Mouse (Mus musculus) layer of hippocampus, postnatal 14 days (tissue): ENCODE measurements around the gene Sec22a. TPM values are rescaled to one million over a fixed set of nuclear protein-coding genes. Genes with fewer than 3 reads are reported as not detected.

Experiments used
- DNase-seq, 2 experiments: peaks; one replicate each; pipeline ENCODE4 v3.0.0; 2021 to 2022; ENCODE audit warnings: low spot score in 2 of 2, mixed read lengths in 1 of 2
- total RNA-seq, 2 experiments: library from RNA; stranded (reverse); gene quantifications; 2 replicates each; pipeline ENCODE4 v1.2.3; 2021

Gene Sec22a
- total RNA-seq, 2 experiments from 2014 or later, result 18.1 to 18.5 TPM

DNA sequence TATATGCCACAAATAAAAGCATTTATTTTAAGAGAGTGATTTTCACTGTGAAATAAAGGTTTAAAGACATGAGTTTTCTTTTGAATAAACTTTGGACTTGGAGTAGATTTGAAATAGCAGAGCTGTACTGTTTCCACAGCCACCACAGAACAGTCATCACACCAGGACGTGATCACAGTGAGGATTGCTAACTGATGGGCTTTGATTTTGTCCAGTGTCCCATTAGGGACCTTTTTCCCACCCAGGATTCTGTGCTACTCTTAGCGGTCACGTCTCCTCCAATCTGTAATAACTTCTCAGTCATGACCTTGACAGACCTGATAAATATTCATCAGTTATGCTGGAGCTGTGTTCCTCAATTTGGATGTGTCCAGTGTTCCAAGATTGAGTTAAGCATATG lies 48.2 kb downstream of the Sec22a start:
- DNase-seq, result no peak

DNA sequence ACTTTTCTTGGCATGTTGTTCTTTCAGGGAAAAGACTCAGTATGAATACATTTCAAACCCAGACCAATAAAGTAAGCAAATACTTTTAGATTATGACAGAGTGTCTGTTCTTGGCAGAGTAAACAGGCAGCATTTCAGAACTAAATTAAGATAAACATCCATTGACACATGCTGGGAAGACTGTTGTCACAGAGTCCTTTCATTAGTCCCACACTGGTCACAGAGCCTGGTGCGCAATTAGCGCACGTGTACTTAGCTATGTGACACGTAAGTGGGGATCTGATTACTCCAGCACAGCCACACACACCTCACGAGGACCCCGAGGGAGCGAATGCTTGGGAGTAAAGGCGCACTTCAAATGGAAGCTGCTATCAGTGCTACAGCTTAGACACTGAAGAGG lies 52.1 kb downstream of the Sec22a start:
- peak in 1 of 2 experiments; percentile 20 for DNase-seq

DNA sequence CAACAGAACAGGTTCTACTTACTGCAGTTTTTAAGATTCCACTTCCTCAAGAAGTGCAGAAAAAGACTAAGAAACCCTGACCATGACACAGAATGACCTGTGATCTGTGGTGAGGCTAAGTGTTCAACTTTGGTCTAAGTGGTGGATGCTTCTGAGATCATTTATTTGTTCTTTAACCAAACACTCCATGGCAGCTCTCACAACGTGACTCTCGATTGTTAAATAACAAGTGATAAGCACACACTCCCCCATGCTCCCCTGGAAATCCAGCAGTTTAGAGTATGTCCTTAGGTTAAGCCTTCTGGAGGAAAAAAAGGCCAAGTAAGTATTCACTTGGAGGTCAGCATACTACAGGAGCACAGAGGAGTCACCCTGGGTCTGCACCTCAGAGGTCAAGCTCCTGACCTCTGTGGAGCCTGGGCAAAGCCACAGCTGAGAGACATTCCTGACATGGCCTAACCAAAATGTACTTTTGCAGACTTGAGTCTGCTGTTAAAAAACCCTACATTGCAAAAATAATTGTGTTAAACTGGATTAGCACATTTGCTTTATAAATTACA lies 53.1 kb downstream of the Sec22a start:
- no peak for DNase-seq

DNA sequence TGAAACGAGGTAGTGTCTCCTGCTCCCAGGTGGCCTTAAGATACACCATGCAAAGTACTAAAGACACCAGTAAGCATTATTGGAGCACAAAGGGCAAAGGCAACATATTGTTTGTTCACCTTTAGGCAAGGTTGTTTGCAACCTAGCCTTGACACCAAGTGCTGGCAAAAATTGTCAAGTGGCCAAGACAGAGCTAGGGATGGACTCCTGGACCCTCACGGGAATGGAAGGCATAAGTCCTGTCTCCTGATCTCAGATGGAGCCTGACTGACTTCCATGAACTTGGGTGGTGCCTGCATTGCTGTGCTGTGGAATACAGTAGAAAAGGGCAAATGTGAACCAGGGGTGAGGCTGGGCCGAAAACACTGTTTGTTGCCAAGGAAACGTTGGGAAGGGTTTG lies 54.1 kb downstream of the Sec22a start:
- DNase-seq, result no peak

DNA sequence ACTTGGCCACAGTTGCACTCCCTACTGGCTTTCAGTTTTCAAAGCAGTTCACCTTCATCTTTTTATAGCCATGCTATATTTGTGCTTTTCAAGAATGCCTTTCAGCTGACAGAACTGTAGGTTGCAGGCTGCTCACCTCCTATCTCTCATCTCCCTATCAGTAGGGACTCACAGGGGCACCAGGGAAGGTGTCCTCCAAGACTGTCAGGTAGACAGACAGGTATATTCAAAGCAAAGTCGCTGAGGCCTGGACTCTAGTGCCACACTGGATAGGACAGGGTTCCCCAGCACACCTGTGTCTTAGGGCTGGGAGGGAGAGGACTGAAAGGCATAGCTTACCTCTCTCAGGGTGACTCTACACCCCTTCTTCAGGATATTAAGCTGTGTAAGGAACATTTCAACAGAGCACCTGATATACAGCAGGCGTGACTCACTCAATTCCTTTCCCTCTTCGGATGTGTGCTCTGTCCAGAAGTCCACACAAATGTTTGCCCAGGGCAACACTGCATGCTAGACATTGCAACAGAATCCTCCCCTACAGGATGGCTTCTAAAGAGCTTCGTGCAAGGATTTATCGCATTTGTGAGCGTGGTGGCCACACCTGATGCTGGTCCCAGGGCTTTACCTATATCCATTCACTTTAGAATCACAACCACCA lies 55.1 kb downstream of the Sec22a start:
- DNase-seq, result no peak

DNA sequence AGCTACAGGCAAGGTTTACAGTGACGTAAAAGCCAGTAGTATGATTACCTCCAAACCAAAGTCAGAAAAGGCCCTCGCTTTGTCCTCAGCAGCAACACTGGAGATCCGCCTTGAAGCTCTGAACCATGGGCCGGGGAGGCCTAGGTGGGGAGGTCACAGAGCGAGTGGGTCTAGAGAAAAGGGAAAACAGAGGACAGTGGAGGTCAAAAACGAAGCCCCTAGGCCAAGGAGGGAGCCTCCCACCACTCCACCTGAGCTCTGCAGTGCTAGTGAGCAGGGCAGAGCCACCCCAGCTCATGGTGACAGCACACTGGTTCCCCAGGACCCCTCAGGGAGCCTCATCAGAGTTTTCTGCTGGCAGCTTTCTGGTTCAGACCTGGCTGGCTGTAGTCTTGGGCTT lies 55.7 kb downstream of the Sec22a start:
- no peak for DNase-seq

DNA sequence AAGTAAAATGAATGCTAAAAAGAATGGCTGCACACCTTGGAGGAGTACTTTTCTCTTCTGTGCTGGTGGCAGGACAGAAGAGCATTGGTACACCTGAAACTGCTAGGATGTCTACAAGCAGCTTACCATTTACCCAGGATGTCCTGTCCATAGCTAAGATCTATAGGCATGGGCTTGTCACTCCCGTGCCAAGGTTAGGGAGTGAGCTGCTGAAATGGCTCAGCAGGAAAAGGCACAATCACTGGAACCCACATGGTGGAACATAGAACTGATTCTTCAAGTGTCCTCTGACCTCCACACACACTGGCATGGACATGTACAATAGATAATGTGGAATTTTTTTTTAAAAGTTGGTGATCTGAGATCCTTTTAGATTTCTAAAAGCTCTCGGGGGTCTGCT lies 56.4 kb downstream of the Sec22a start:
- DNase-seq, result no peak

DNA sequence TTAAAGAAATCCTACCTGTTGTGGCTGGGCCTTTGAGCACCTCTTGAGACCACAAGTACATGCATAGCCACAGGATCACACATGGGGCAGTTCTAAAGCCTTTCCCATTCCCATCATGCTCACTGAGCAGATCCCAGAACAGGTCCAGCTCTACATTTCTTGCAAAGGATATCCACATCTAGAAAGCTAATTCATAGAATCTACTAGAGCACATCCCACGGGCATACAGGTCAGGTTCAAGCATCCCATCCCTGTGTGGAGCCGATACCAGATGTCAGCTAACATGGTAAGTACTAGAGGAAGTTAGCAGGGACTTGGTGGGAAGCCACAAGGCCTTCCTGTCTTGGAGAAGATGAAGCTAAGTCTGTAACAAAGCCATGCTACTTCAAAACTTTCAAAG lies 57.1 kb downstream of the Sec22a start:
- no peak for DNase-seq

DNA sequence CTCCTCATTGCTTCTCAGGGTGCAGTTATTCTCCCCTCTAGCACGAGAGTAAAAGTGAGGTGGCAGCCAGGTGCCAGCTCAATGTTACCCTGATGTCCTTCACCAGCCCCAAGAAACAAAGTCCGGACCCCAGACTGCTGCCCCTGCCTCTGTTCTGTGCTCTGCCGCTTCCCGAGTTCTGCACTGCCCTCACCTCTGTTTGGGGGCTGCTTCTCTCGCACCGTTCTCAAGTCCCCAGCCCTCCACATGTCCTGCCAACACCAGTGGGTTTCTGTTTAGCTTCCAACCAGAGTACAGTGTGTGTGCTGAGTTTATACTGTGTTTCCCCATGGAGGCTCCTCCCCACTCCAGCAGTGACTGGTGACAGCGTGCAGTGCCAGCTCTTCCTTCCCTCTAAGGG lies 58.5 kb downstream of the Sec22a start:
- no peak for DNase-seq

DNA sequence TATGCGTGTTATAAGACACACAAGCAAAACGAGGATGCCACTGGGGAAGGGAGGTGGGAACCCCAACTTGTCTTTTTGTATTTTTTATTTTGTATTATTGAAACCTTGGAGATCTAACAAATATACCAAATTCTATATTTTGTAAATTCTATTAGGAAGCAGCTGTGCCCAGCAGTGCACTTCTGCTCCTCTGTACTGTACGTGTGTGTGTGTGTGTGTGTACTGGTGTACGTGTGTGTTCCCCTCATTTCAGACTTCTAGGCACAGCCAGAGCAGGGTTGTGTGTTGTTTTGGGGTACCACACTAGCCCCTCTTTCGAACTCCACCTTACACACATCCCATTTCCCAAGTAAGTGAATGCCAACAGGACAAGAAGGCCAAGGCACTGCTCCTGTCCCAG lies 59.3 kb downstream of the Sec22a start:
- DNase-seq, result no peak

DNA sequence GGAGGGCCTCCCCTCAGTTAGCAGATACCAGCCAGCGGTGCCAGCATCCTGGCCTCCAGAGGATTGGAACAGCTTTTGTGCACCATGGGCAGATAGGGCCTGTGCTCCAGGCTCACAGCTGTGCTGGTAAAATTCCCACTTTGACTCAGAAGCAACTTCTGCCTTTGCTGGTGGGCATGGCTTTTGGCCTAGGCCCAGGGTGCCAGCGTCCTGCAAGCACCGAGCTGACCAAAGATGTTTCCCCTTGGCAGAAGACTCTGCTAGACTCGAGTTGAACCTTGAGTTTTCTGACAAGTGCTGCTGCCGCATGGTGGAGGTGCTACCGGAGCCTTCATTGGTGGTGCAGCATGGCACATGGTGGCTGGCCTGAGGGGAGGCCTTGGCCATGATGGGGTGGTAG lies 60.0 kb downstream of the Sec22a start:
- DNase-seq, result no peak

DNA sequence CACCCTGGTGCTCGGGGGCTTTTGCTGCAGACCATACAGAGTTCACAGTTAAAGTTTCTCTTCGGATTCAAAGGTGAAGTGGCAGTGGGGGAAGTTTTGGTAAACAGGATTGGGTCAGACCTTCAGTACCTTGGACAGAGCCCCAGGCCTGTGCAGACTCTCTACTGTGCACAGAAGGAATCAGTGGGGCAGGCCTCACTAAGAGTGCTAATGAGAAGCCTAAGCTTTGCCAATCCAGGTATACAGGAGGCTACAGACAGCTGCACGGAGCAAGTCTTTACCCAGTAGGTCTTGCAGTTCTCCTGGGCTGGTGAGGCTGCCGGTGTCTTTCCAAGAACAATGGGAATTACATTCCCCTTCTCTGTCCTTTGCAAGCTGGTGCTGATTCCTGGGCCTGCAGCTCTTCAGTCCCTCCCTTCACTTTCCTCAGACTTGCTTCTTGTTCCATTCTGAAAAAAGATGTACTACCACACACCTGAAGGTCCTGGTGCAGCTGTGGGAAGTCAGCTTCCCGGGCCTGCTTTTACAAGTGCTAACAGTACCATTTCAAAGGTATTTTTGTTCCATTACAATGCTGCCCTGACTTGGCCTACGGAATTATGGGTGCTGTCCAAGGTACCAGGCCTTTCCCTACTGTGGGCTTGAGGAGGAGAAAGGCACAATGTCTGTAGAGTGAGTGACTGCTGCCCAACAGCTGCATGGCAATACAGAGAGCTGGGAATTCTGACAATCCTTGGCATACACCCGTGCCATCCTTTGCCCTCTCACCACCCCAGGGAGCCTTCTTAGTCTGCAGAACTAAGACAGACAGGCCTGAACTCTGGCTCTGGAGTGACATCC lies 61.1 kb downstream of the Sec22a start:
- DNase-seq, result no peak

DNA sequence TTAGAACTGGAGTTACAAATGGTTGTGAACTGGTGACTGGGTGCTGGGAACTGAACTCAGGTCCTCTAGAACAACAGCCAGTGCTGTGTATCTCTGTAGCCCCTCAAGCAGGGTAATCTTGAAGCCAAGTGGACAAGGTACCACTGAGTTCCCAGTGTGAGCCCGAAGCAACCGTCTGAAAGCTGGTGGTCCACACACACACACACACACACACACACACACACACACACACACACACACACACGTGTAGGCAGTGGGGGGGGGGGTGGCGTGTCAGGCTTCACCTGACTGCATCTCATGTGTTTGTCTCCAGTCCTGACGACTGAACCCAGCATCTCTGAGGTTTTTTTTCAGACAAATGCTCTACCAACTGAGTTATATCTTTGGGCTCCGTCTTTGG lies 63.6 kb downstream of the Sec22a start:
- DNase-seq, result no peak

DNA sequence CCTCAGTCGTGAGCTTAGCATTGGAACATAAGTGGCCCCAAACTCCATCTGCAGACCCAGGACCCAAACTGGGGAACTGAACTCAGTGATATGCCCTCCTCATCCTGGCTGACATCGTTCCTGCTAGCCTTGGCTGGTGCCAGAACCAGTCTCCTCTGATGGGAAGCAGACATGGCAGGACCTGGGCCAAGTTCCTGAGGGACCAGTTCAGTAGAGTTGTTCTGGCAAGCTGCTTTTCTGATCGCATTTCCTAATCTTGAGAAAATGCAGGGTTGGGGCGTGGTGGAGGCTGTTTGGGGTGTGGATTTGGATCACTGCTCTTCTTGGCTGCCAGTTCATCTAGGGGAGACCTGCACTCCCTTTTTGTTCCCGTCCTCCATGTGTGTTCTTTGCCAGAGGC lies 65.9 kb downstream of the Sec22a start:
- DNase-seq, result no peak

DNA sequence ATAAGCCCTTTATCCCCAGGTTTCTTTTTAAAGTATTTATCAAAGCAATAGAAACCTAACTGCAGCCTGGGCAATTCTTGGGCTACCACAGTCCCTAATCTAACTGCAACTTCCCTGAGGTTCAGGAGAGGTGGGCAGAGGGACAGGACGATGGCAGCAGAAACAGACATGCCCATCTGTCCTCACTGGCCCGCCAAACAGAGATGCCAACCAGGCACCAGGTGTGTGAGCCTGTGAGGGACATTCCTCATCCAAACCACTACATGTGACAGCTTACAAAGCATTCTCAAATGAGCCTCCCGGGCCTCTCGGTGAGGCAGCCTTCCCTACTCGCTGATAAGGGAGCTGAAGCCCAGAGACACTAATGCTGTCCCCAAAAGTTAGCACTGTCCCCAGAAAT lies 76.5 kb downstream of the Sec22a start:
- DNase-seq, result no peak

DNA sequence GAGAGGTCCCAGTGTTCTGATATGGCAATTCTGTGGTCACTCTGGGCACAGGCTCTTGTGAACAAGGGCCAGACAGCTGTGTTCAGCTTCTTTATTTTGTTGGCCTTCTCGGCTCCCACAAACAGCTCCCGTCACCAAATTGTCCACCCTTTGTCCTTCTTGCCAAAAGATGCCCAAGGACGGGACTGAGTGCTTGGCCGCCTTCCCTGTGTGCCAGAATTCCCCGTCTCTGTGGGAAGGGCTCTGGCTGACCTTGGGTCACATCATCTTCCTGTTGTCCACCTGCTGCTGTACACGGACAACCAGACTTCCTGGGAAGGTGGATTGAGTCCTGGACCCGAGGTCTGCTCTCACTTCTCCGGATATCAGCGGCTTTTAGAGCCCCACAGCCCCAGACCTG lies 77.9 kb downstream of the Sec22a start:
- no peak for DNase-seq

DNA sequence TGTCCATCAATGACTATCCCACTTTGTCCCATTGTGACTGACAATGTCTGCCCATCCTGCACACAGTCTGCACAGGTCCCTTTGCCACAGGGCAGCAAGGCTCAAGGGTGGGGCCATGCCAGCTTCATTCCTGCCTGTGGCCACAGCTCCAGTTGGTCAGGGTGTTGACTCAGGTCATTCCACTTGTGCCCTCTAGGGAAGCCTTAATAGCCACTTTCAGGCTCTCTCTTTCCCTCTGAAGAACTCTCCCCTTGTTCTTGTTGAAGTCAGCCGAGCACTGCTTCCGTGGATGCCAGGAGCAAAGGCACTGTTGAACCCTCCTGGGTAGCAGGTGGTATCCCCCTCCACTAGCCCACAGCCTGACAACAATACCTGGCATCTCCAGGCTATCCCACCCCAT lies 81.3 kb downstream of the Sec22a start:
- no peak for DNase-seq

DNA sequence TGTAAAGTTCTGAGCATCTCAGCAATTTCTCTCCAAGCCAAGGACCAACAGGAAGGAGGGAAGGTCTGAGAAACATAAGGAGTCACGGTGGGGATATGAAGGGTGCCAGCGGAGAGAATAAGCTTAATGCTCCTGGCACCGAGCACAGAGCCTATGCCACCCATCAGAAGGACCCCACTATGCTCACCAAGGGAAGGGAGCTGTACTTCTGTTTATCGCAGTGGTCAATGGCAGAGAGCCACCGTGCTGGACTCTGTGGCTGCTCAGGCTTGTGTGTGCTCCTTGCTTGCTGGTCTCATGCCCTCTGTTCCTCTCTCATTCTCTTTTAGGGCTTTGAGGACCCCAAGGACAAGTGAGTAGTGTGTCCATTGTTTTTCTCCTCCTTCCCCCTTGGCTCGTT lies 85.6 kb downstream of the Sec22a start:
- no peak for DNase-seq

DNA sequence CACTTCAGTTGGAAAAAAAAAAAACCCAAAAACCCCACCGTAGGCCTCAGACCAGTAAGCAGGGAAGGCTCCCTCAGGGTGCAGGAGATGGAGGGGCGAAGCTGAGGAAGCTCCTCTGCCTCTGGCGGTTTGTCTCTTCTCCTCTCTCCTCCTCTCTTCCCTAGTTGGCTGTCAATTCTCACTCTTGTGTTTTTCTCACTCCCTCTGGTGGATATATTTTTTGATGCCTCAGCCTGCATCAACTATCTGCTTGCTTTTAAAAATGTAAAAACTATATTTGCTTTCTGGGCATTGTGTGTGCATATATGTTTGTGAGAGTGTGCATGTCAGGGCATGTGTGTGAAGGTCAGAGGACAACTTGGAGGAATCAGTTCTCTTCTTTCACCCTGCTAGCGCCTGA lies 91.3 kb downstream of the Sec22a start:
- DNase-seq, result peak in 1 of 2 experiments; percentile 36

DNA sequence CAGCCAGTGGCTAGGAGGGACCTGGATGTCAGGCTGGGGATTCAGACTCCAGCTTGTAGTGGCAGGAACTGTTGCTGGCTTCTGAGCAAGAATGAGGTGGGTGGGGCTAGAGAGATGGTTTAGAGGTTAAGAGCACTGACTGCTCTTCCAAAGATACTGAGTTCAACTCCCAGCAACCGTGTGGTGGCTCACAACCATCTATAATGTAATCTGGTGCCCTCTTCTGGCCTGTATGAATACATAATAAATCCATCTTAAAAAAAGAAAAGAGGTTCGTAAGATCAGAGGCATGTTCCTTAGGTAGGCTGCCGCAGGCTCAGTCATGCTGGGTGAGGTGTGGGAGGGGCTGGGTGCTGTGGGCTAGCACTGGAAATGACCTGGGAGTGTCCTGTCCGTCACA lies 92.1 kb downstream of the Sec22a start:
- no peak for DNase-seq

DNA sequence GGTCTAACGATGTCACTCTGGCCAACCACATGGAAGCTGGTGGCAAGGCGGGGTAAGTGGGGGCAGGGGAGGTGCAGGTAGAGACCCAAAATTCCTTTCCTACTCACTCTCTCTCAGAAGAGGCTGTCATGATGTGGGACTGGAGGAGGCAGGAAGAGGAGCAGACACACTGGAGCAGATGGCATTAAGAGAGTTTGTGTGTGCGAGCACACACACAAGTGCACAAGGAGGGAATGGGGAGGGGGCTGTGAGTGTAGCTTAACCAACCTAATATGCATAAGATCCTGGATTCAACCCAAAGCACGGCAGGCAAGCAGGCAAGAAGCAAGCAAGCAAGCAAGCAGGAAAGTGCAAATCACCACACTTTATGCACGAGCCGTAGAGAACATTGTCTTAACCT lies 92.8 kb downstream of the Sec22a start:
- DNase-seq, result no peak

DNA sequence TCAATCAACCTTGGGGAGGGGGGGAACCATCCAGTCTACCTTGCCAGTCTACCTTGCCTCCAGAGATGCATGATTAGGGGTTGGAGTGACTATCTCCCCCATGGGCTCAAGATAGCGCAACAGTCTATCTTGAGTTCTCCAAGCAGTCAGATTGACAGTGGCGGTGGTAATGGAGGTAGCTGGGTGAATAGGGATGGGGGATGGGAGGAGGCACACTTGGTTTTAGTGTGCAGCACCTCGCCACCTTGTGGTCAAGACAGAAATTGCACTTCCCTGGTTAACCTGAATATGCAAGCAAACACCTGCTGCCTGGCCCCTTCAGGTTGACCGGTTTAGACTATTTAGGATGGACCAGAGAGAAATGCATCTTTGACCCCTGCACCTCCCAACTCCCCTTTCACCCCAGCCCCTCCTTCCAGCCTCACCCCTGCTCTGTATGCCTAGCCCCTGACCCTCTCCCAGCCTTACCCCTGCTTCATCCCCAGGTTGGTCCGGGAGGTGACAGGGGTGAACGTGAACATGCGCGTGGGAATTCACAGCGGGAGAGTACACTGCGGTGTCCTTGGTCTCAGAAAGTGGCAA lies 93.3 kb downstream of the Sec22a start:
- DNase-seq, result peak; percentile 83 to 92
